Mouse (Mus musculus) kidney, adult 2 months (tissue): ENCODE measurements at regions not wholly inside any gene's neighbourhood (a gene's known extent, or its start where the extent isn't known, plus 50 kb on each side); places are given as distances from the start of the nearest gene placed in this dataset.

Experiments
- DNase-seq: peaks from one replicate; pipeline ENCODE4 v3.0.0; 2021
- H3K27ac ChIP-seq: fragments of 200-500 bp; 2 replicates; pipeline ENCODE4 v1.5.1; 2012; ENCODE audit warnings: low read depth, low read length, control low read depth, inconsistent platforms; ENCODE audit not compliant: insufficient read depth
- H3K27me3 ChIP-seq: fragments of 200-500 bp; replicated peaks from 2 replicates; pipeline ENCODE4 v1.6.1; 2012; ENCODE audit warnings: mild to moderate bottlenecking, moderate library complexity, low read length, inconsistent platforms; ENCODE audit not compliant: control insufficient read depth, insufficient read depth
- H3K36me3 ChIP-seq: fragments of 200-500 bp; 2 replicates; pipeline ENCODE4 v1.6.1; 2012; ENCODE audit warnings: mild to moderate bottlenecking, moderate library complexity, low read length, inconsistent platforms; ENCODE audit not compliant: control insufficient read depth, insufficient read depth
- H3K4me1 ChIP-seq: fragments of 200-500 bp; 2 replicates; pipeline ENCODE4 v1.6.1; 2011; ENCODE audit warnings: low read length; ENCODE audit not compliant: control insufficient read depth, insufficient read depth
- H3K4me3 ChIP-seq: fragments of 200-500 bp; 2 replicates; pipeline ENCODE4 v1.5.1; 2011; ENCODE audit warnings: mild to moderate bottlenecking, low read depth, low read length, control low read depth; ENCODE audit not compliant: insufficient read depth
- CTCF ChIP-seq: fragments of 200-500 bp; conservative IDR thresholded peaks from 2 replicates; pipeline ENCODE4 v1.5.1; 2011; ENCODE audit warnings: low read depth, mild to moderate bottlenecking, control low read depth, low read length, moderate library complexity, mixed read lengths; ENCODE audit not compliant: insufficient read depth, insufficient read length
- POLR2A ChIP-seq: fragments of 200-500 bp; IDR thresholded peaks from one replicate; pipeline ENCODE4 v1.6.1; 2011; ENCODE audit warnings: low read depth, low read length, control low read depth
- WGBS: fragments of 180-500 bp; shearing (Covaris S2); methylation state at CpG from one replicate; pipeline ENCODE4 v1.1.7; 2018; 5-methylcytosine and 5-hydroxymethylcytosine counted together

- no peak for DNase-seq
- WGBS: 91% methylated on average over 8 of the region's 8 CpGs
- Histone ChIP-seq H3K4me1 (no peaks in the 10 kb centered on the region), H3K36me3 (no peaks in the 10 kb centered on the region), H3K27ac (no peak overlapping the region), H3K27me3 (no peaks in the 10 kb centered on the region), H3K4me3 (no peak overlapping the region)
- TF ChIP-seq POLR2A: no peak
- no peak for TF ChIP-seq CTCF
These were observed 71.8 kb upstream of the Cop1 start for GRCm38 (mm10) chr1:159160035-159160960.

DNA sequence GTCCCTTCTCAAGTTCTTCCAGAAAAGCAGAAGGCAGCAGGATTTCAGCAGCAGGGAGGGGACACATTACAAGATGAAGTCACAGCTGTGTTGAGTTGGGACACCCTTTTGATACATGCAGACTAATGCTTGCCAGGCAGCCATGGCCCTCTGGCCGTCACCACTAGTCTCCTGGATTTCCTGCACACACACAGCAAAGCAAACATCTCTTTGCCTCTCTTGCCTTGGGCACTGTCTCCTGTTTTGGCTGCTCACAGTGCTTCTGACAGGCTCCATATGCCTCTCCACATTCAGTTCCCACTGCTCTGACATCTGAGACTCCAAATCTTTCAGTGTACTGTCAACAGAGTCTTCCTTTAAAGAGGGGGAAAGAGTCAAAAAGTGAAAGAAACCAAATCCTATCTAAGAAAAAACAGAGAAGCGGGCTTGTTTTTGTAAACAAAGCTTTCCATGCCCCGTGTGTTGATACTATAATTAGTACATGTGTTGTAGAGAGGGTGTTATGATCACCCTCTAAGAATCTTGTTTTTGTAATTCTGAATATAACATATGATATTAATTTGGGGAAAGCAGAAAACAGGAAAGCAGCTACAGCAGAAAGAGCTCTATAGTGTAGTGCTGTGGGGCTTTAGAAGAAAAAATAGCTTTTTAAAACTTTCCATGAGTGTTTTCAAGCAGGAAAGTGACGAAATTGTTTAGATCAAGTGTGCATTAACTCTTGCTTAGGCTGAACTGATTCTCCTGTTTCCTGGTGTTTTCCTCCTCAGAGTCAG is 68.8 kb upstream of the Cop1 start:
- Histone ChIP-seq H3K27ac (no peak overlapping the region), H3K4me1 (no peaks in the 10 kb centered on the region), H3K36me3 (no peaks in the 10 kb centered on the region), H3K4me3 (no peak overlapping the region), H3K27me3 (no peaks in the 10 kb centered on the region)
- TF ChIP-seq CTCF: no peak
- no peak for TF ChIP-seq POLR2A
- 35% methylated on average over 4 of the region's 4 CpGs for WGBS
- no peak for DNase-seq

DNA sequence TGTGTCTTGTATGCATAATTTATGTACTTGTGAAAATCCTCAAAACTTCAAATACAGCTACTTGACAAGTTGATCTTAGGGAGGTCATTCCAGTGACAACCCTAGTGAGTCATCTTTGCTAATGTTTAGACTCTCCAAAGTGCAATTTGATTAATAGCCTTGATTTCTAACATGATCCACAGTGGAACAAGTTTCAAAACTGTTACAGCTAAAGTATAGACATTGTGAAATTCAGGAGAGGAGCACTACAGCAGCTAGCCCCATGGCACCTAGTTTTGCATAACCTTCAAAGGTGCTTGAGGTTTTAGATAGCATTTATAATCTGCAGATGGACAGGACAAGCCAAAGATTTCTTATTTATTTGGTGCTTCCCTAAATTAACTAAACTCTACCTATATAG is 50.1 kb upstream of the Cop1 start:
- Histone ChIP-seq H3K4me1 (no peaks in the 10 kb centered on the region), H3K4me3 (no peak overlapping the region), H3K36me3 (no peaks in the 10 kb centered on the region), H3K27ac (no peak overlapping the region), H3K27me3 (no peaks in the 10 kb centered on the region; the same call in 1 of the 2 replicates)
- DNase-seq: no peak
- TF ChIP-seq CTCF: no peak
- TF ChIP-seq POLR2A: no peak
